Mouse (Mus musculus) layer of hippocampus, postnatal 25 days (tissue): Measurements from ENCODE around the gene Cdk5r1. TPM values are rescaled to one million over a fixed set of nuclear protein-coding genes. Genes with fewer than 3 reads are reported as not detected.

ENCODE experiments used
- DNase-seq, 2 experiments: peaks; one replicate each; pipeline ENCODE4 v3.0.0; 2022; ENCODE audit warnings: mixed read lengths in 2 of 2, low spot score in 1 of 2; ENCODE audit errors: extremely low spot score in 1 of 2
- total RNA-seq, 2 experiments: library from RNA; stranded (reverse); gene quantifications; 2 replicates each; pipeline ENCODE4 v1.2.3; 2021

The Cdk5r1 gene
- total RNA-seq, 2 experiments from 2014 or later, result 233 to 240 TPM

GRCm38 (mm10) chr11:80479906-80480866 is 3.4 kb downstream of the Cdk5r1 start:
- DNase-seq, result peak in 1 of 2 experiments; percentile 44

- DNase-seq, result peak in 1 of 2 experiments; percentile 48
Measured at GRCm38 (mm10) chr11:80481409-80482050, 4.7 kb downstream of the Cdk5r1 start.

GRCm38 (mm10) chr11:80482347-80482746 is 5.5 kb downstream of the Cdk5r1 start:
- DNase-seq, result no peak

GRCm38 (mm10) chr11:80482921-80483320 is 6.1 kb downstream of the Cdk5r1 start:
- peak in 1 of 2 experiments; percentile 36 for DNase-seq

- peak in 1 of 2 experiments; percentile 14 for DNase-seq
Measured at GRCm38 (mm10) chr11:80483536-80484067, 6.8 kb downstream of the Cdk5r1 start.

GRCm38 (mm10) chr11:80484191-80484791 is 7.5 kb downstream of the Cdk5r1 start:
- DNase-seq, result peak in 1 of 2 experiments; percentile 72

- DNase-seq, result no peak
Measured at GRCm38 (mm10) chr11:80485120-80485551, 8.3 kb downstream of the Cdk5r1 start.

- DNase-seq, result peak in 1 of 2 experiments; percentile 37
Measured at GRCm38 (mm10) chr11:80485622-80486206, 8.9 kb downstream of the Cdk5r1 start.

- no peak for DNase-seq
Measured at GRCm38 (mm10) chr11:80487904-80488587, 11.2 kb downstream of the Cdk5r1 start.

GRCm38 (mm10) chr11:80489172-80489881 is 12.5 kb downstream of the Cdk5r1 start:
- peak in 1 of 2 experiments; percentile 41 for DNase-seq

GRCm38 (mm10) chr11:80489882-80490196 is 13.0 kb downstream of the Cdk5r1 start:
- no peak for DNase-seq

GRCm38 (mm10) chr11:80490831-80491230 is 14.0 kb downstream of the Cdk5r1 start:
- DNase-seq, result no peak

- no peak for DNase-seq
Measured at GRCm38 (mm10) chr11:80493186-80493585, 16.4 kb downstream of the Cdk5r1 start.

GRCm38 (mm10) chr11:80494852-80495251 is 18.0 kb downstream of the Cdk5r1 start:
- DNase-seq, result no peak

GRCm38 (mm10) chr11:80495972-80496371 is 19.1 kb downstream of the Cdk5r1 start:
- DNase-seq, result no peak

- DNase-seq, result no peak
Measured at GRCm38 (mm10) chr11:80496640-80497039, 19.8 kb downstream of the Cdk5r1 start.

GRCm38 (mm10) chr11:80497225-80497919 is 20.5 kb downstream of the Cdk5r1 start:
- DNase-seq, result no peak

- DNase-seq, result no peak
Measured at GRCm38 (mm10) chr11:80498328-80499070, 21.7 kb downstream of the Cdk5r1 start.
